In the genomic region with DNA sequence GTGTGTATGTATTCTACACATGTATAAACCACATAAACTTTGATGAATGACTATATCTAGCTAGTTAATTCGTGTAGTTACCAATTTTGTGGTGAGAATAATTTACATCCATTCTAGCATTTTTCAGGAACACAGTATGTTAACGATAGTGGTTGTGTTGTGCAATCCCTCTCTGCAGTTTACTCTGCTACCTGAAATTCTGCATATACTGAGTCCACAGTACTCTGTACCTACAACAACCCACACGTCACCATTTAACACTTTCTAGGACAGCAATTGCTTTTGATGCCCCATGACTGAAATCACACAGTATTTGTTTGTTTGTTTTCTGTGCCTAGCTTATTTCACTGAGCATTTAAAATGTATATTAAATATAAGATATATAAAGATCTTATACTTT, we compare ENCODE assay signal across 16 mouse cellular contexts.
"Had no signal": no experiment of that assay in that cellular context is flagged by ENCODE, and none has a peak within 500 bp of the region (broad histone marks: within the 10 kb centered on the region; RNA-seq: fewer than 3 reads in every experiment).

No protein-coding gene starts in this region.

- H3K4me3 ChIP-seq: neural tube, embryonic 13.5 days; neural tube, embryonic 15.5 days; stomach, embryonic 15.5 days had no signal

- H3K36me3 ChIP-seq: neural tube, embryonic 13.5 days; neural tube, embryonic 15.5 days; stomach, embryonic 15.5 days had no signal

- H3K27ac ChIP-seq: neural tube, embryonic 13.5 days; neural tube, embryonic 15.5 days; stomach, embryonic 15.5 days; stomach, postnatal 0 days had no signal

- H3K4me1 ChIP-seq: neural tube, embryonic 13.5 days; neural tube, embryonic 15.5 days; stomach, embryonic 15.5 days had no signal

- H3K4me2 ChIP-seq: neural tube, embryonic 13.5 days; neural tube, embryonic 15.5 days; stomach, embryonic 15.5 days had no signal

- H3K27me3 ChIP-seq: neural tube, embryonic 13.5 days; neural tube, embryonic 15.5 days; stomach, embryonic 15.5 days had no signal

- H3K9me3 ChIP-seq: neural tube, embryonic 13.5 days; neural tube, embryonic 15.5 days; stomach, embryonic 15.5 days had no signal

- H3K9ac ChIP-seq: neural tube, embryonic 13.5 days; neural tube, embryonic 15.5 days; stomach, embryonic 15.5 days had no signal

- DNase-seq: retina, postnatal 1 day; right cerebral cortex, adult 18-20 months; right cerebral cortex, postnatal 14 days; right cerebral cortex, postnatal 25 days; right cerebral cortex, postnatal 4 days; spleen, adult 18-20 months; thymus, adult 18-20 months; thymus, adult 2 months; thymus, postnatal 14 days; thymus, postnatal 25 days; thymus, postnatal 36 days; thymus, postnatal 4 days had no signal
